Mouse (Mus musculus): ENCODE data around the gene Cops4.

The Cops4 gene

GRCm38 (mm10) chr5:100546294-100547080 is 28.4 kb downstream of the Cops4 start:
- no peak for DNase-seq (ENCODE audit: low read depth)

- DNase-seq (ENCODE audit: low read depth) = no peak
These were observed 30.1 kb downstream of the Cops4 start for GRCm38 (mm10) chr5:100548236-100548635.

DNA sequence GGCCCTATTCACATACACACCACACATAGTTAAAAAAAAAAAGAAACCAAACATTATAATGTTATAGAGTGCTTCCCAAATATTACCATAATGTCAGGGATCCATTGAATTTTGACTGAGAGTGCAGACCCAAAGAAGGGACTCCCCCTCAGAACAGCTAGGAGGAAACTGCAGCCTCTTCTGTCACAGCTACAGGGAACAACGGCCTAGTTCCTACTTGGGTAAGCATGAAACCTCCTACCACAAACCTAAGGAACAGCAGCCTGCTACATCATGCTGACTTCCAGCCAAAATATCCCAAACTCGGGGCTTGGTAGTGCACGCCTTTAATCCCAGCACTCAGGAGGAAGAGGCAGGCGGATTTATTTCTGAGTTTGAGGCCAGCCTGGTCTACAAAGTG is 31.2 kb downstream of the Cops4 start:
- DNase-seq (ENCODE audit: low read depth) = no peak

GRCm38 (mm10) chr5:100550151-100550550 is 32.0 kb downstream of the Cops4 start:
- no peak for DNase-seq (ENCODE audit: low read depth)

GRCm38 (mm10) chr5:100551952-100552351 is 33.8 kb downstream of the Cops4 start:
- DNase-seq (ENCODE audit: low read depth) = no peak

DNA sequence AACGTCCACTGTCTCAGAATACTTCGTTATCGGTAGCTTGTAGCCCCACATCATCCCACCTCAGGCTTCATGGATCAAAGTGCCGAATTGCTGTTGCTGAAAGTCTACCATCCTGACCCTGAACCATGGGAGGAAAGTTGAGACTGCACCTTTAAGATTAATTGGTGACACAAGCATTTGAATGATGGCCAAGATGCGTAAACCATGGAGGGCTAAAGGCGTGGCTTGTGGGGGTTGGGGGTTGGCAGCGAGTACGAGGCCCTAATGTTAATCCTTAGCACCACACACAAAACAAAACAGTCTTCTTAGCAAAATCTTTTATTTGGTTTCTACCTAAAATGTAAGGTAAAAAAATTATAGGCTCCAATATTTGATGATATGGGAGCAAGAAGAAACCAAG is 35.3 kb downstream of the Cops4 start:
- DNase-seq (ENCODE audit: low read depth) = no peak

GRCm38 (mm10) chr5:100557019-100557418 is 38.9 kb downstream of the Cops4 start:
- no peak for DNase-seq (ENCODE audit: low read depth)

- no peak for DNase-seq (ENCODE audit: low read depth)
These were observed 39.4 kb downstream of the Cops4 start for GRCm38 (mm10) chr5:100557537-100557936.

DNA sequence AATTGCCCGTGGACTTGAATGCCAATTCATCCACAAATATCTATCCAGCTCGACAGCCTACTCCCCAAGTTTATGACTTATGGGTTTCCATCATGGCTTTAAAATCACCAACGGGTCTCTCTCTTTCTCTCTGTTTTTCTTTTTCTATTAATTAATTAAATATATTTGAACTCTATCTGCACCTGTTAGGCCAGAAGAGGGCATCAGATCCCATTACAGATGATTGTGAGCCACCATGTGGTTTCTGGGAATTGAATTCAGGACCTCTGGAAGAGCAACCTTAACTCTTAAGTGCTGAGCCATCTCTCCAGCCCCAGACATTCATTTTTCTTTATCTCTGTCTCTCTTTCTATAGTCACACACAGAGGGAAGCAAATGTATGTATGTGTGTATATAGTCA is 40.7 kb downstream of the Cops4 start:
- no peak for DNase-seq (ENCODE audit: low read depth)

DNA sequence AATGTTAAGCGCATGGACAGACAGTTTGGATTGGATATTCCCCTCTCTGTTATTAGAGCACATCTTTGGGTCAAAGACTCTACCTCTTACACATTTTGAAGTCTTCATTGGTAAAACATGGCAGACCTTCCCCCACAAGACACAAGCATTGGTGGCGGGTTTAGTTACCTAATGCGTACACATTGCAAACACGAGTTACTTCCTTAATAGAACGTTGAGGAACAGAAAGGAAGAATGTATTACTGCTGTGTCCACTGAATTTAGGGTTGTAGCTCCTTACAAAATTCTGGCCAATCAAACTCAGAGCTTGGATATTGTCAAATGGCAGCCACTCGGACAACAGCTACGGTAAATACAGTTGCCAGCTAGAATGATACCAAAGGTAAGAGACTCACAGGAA is 41.2 kb downstream of the Cops4 start:
- DNase-seq (ENCODE audit: low read depth) = no peak

DNA sequence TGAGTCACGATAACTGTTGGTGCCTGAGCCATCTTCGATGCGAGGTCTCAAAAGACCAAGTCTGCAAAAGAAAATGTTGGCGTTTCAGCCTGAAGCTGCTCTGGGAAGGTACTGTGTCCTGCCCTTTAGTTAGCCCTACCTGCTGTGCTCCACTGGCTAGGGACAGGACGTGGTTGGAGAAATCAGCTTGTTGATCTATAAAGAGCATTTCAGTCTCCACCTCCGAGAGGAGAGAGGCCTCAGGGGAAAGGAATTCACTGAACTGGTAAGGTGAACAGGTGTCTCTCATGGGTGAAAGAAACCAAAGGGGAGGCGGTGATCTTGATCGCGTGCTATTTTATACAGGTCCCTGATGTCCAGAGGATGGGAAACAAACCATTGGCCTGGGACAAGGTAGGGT is 44.6 kb downstream of the Cops4 start:
- no peak for DNase-seq (ENCODE audit: low read depth)

- DNase-seq (ENCODE audit: low read depth) = no peak
These were observed 48.7 kb downstream of the Cops4 start for GRCm38 (mm10) chr5:100566798-100567197.

GRCm38 (mm10) chr5:100567258-100568032 is 49.3 kb downstream of the Cops4 start:
- no peak for DNase-seq (ENCODE audit: low read depth)

DNA sequence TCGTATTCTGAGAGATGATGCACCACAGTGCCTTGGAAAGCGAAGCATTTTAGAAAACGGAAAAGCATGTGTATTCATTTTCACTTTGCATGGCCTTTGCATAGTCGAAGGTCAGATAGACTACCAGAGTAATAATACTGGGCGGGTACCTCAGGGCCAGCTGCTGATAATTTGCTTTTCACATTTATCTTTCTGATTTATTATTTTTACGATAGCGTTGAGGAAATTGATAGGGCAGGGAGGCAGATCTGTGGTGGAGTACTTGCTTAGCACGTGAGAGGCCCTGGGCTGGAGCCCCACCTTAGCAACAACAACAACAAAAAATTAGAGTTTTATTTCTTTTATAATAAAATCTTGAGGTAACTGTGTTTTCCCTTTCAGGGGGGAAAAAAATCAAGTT is 50.1 kb downstream of the Cops4 start:
- no peak for DNase-seq (ENCODE audit: low read depth)

- DNase-seq (ENCODE audit: low read depth) = no peak
These were observed 50.7 kb downstream of the Cops4 start for GRCm38 (mm10) chr5:100568802-100569201.

- no peak for DNase-seq (ENCODE audit: low read depth)
These were observed 51.3 kb downstream of the Cops4 start for GRCm38 (mm10) chr5:100569250-100569934.

DNA sequence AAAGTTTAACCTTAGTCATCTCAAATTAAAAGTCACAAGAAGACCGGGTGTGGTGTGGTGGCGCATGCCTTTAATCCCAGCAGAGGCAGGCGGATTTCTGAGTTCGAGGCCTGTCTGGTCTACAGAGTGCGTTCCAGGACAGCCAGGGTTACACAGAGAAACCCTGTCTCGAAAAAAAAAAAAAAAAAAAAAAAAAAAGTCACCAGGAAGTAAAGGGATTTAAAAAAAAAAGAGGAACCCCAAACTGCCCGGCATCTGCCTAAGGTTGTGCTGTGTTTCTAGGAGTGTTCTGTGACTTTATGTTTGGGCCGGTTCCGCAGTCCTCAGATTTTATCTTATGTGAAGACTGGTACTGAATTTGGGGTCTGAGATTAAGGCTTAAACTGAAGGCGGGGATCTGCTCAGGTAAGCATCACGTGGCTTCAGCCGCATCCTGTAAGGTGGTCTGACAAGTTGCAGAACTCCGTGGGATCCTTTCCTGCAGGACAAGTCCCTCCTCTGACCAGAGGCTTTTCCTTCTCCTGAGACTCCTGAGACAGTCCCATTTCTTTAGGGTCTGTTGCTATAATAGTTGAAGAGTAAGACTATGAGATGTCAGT is 52.0 kb downstream of the Cops4 start:
- no peak for DNase-seq (ENCODE audit: low read depth)

GRCm38 (mm10) chr5:100570716-100571115 is 52.6 kb downstream of the Cops4 start:
- DNase-seq (ENCODE audit: low read depth) = no peak

DNA sequence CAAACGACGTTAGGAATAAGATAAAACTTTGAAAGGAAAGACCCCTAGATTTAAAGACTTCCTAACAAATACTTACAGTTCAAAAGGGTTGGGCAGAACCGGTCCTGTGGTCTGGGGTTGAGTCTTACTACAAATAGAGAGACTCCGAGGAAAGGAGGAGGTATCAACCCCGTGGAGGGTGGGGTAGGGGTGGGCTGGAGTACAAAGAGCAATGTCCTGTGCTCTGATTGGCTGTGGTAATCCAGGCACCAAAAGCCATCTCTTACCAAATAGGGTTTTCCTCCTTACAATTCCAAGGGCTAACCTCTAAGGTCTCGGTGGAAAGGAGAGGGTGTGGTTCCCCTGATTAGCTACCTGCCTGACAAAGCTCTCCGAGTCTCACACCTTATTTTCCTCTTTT is 54.0 kb downstream of the Cops4 start, which contains the start of gene Plac8:
TSS of gene Plac8 (minus strand) at position 177 of the 400 bp plus-strand sequence.
- DNase-seq (ENCODE audit: low read depth) = no peak

DNA sequence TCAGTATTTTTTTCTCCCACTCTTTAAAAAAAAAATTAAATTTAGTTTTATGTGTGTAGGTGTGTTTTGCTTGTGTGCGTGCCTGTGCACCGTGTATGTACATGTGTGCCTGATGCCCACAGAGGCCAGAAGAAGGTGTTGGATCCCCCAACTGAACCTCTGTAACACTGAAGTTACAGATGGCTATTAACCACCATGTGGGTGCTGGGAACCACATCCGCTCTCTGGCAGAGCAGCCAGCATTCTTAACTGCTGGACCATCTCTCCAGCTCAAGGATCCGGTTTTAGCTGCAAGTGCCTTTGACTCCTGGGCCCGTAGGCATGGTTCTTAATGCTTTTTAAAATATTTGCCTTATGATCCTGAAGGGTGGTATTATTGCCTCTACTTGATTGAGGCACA is 55.1 kb downstream of the Cops4 start:
- DNase-seq (ENCODE audit: low read depth) = no peak

- DNase-seq (ENCODE audit: low read depth) = no peak
These were observed 56.7 kb downstream of the Cops4 start for GRCm38 (mm10) chr5:100574771-100575170.

DNA sequence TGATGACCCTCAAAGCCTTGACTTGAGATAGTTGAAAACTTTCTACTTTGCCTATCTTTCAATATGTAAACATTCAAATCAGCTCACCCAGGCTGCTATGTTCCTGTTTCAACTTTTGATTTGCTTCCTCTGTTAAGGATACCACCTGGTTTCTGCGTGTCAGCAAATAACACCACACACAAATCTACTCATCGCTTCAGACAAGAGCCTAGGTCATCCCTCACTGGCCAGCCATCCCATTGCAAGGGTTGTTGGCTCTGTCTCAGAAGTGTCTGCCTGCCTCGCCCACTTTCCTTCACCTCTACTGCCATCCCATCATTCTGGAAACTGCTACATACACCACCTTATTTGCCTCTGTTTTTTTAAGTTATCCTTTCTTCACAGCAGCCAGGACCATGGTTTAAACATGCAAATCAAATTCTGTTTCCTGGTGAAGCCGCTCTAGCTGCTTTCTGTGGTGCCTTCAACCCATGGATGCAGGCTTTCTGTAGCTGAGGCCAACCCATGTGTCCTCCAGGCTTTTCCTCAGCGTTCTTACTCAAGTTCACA is 60.8 kb downstream of the Cops4 start:
- DNase-seq (ENCODE audit: low read depth) = no peak
